Mouse (Mus musculus) brain, adult 2 months (tissue): ENCODE data around the gene Tmco3.

Source experiments
- DNase-seq: peaks from one replicate; pipeline ENCODE4 v3.0.0; 2011; ENCODE audit warnings: low read depth, low spot score

Tmco3 gene

GRCm38 (mm10) chr8:13287692-13288623 lies at the start of gene Tmco3, which contains the start of gene Dcun1d2:
Gene Tmco3, plus strand, starts transcription at chr8:13288190.
Gene Dcun1d2, minus strand, starts transcription at chr8:13288131.
- DNase-seq, result peak; percentile 98

GRCm38 (mm10) chr8:13240055-13240454 lies 47.9 kb upstream of the Tmco3 start:
- DNase-seq, result no peak

GRCm38 (mm10) chr8:13240691-13241090 lies 47.3 kb upstream of the Tmco3 start:
- DNase-seq, result no peak

GRCm38 (mm10) chr8:13242985-13243870 lies 44.8 kb upstream of the Tmco3 start:
- DNase-seq, result no peak

GRCm38 (mm10) chr8:13244343-13244880 lies 43.6 kb upstream of the Tmco3 start:
- no peak for DNase-seq

GRCm38 (mm10) chr8:13252837-13253236 lies 35.2 kb upstream of the Tmco3 start:
- DNase-seq, result no peak

GRCm38 (mm10) chr8:13253413-13253812 lies 34.6 kb upstream of the Tmco3 start:
- DNase-seq, result no peak

- DNase-seq, result peak; percentile 83
These were observed 34.0 kb upstream of the Tmco3 start, which contains the start of gene Adprhl1 for GRCm38 (mm10) chr8:13254019-13254418. Gene Adprhl1, minus strand, starts transcription at chr8:13254162.

- DNase-seq, result no peak
These were observed 24.6 kb upstream of the Tmco3 start for GRCm38 (mm10) chr8:13263376-13263775.

- DNase-seq, result no peak
These were observed 20.4 kb upstream of the Tmco3 start for GRCm38 (mm10) chr8:13267566-13267965.

- DNase-seq, result no peak
These were observed 15.2 kb upstream of the Tmco3 start for GRCm38 (mm10) chr8:13272834-13273233.

- DNase-seq, result no peak
These were observed 11.0 kb upstream of the Tmco3 start for GRCm38 (mm10) chr8:13276941-13277447.

- no peak for DNase-seq
These were observed 4.8 kb upstream of the Tmco3 start for GRCm38 (mm10) chr8:13283200-13283599.

- DNase-seq, result peak; percentile 96
These were observed 692 bp upstream of the Tmco3 start for GRCm38 (mm10) chr8:13287304-13287691.

GRCm38 (mm10) chr8:13288646-13289045 lies 656 bp downstream of the Tmco3 start:
- DNase-seq, result no peak

GRCm38 (mm10) chr8:13292364-13292763 lies 4.4 kb downstream of the Tmco3 start:
- peak; percentile 87 for DNase-seq

- no peak for DNase-seq
These were observed 5.9 kb downstream of the Tmco3 start for GRCm38 (mm10) chr8:13293677-13294470.

GRCm38 (mm10) chr8:13299571-13299970 lies 11.6 kb downstream of the Tmco3 start:
- DNase-seq, result no peak

- DNase-seq, result no peak
These were observed 13.0 kb downstream of the Tmco3 start for GRCm38 (mm10) chr8:13301036-13301435.

- peak; percentile 80 for DNase-seq
These were observed 17.5 kb downstream of the Tmco3 start for GRCm38 (mm10) chr8:13305459-13305858.

- DNase-seq, result no peak
These were observed 17.9 kb downstream of the Tmco3 start for GRCm38 (mm10) chr8:13305884-13306283.
